Mouse (Mus musculus) MEL (cell line): ENCODE results near the gene Mpzl3. TPM values are rescaled to one million over a fixed set of nuclear protein-coding genes. Genes with fewer than 3 reads are reported as not detected.

Source experiments
- DNase-seq: peaks from one replicate; pipeline ENCODE4 v3.0.0; 2011; ENCODE audit warnings: low read depth, low spot score
- H3K27ac ChIP-seq: 2 replicates; pipeline ENCODE4 v1.5.1; 2012; ENCODE audit warnings: low read depth, mild to moderate bottlenecking, control low read depth, low read length, moderate library complexity; ENCODE audit not compliant: control insufficient read depth
- H3K27me3 ChIP-seq, 2 experiments: fragments of 150-350 bp in 1 of 2; sonication (generic) in 1 of 2; 2 replicates each; pipeline ENCODE4 v1.6.1; 2012; ENCODE audit warnings: low read length in 2 of 2, mild to moderate bottlenecking in 2 of 2, improper control_type of control experiment in 1 of 2, moderate library complexity in 1 of 2; ENCODE audit not compliant: insufficient read depth in 2 of 2, control insufficient read depth in 1 of 2
- H3K36me3 ChIP-seq, 2 experiments: 2 replicates each; pipeline ENCODE4 v1.6.1; 2012 to 2014; ENCODE audit warnings: low read length in 2 of 2, improper control_type of control experiment in 1 of 2, inconsistent platforms in 1 of 2, mild to moderate bottlenecking in 1 of 2; ENCODE audit not compliant: insufficient read depth in 2 of 2, control insufficient read depth in 1 of 2
- H3K4me1 ChIP-seq, 2 experiments: fragments of 150-350 bp in 1 of 2; sonication (generic) in 1 of 2; 2 replicates each; pipeline ENCODE4 v1.6.1; 2012; ENCODE audit warnings: low read length in 2 of 2, improper control_type of control experiment in 1 of 2, mild to moderate bottlenecking in 1 of 2; ENCODE audit not compliant: insufficient read depth in 2 of 2, control insufficient read depth in 1 of 2
- H3K4me3 ChIP-seq, 2 experiments: fragments of 150-350 bp in 1 of 2; sonication (generic) in 1 of 2; 2 replicates each; pipeline ENCODE4 v1.5.1; 2012; ENCODE audit warnings: low read depth in 2 of 2, low read length in 2 of 2, mild to moderate bottlenecking in 2 of 2, moderate library complexity in 2 of 2, control low read depth in 1 of 2, improper control_type of control experiment in 1 of 2; ENCODE audit not compliant: control insufficient read depth in 1 of 2, insufficient read depth in 1 of 2
- H3K79me2 ChIP-seq: 2 replicates; pipeline ENCODE4 v1.6.1; 2012; ENCODE audit warnings: mild to moderate bottlenecking, low read length, moderate library complexity; ENCODE audit not compliant: control insufficient read depth, poor library complexity, insufficient read depth
- H3K9ac ChIP-seq: 2 replicates; pipeline ENCODE4 v1.6.1; 2012; ENCODE audit warnings: low read depth, mild to moderate bottlenecking, control low read depth, low read length, moderate library complexity; ENCODE audit not compliant: control insufficient read depth, poor library complexity, severe bottlenecking
- H3K9me3 ChIP-seq: fragments of 150-350 bp; sonication (generic); replicated peaks from 2 replicates; pipeline ENCODE4 v1.6.1; 2012; ENCODE audit warnings: mild to moderate bottlenecking, low read length, improper control_type of control experiment, moderate library complexity; ENCODE audit not compliant: insufficient read depth
- BHLHE40 ChIP-seq: IDR thresholded peaks from 2 replicates; pipeline ENCODE4 v1.6.1; 2012; ENCODE audit warnings: low read depth, mild to moderate bottlenecking, inconsistent platforms, low read length, improper control_type of control experiment, borderline replicate concordance
- CHD1 ChIP-seq: IDR thresholded peaks from 2 replicates; pipeline ENCODE4 v1.6.1; 2012; ENCODE audit warnings: low read depth, mild to moderate bottlenecking, inconsistent platforms, low read length, improper control_type of control experiment
- CHD2 ChIP-seq: IDR thresholded peaks from 2 replicates; pipeline ENCODE4 v1.6.1; 2011; ENCODE audit warnings: low read length, improper control_type of control experiment
- E2F4 ChIP-seq: IDR thresholded peaks from 2 replicates; pipeline ENCODE4 v1.6.1; 2011; ENCODE audit warnings: low read depth, low read length, improper control_type of control experiment, borderline replicate concordance
- ELF1 ChIP-seq: IDR thresholded peaks from 2 replicates; pipeline ENCODE4 v1.6.1; 2014; ENCODE audit warnings: low read depth, mild to moderate bottlenecking, inconsistent platforms, low read length, improper control_type of control experiment, moderate library complexity
- EP300 ChIP-seq, 2 experiments: IDR thresholded peaks; 2 replicates each; pipeline ENCODE4 v1.6.1; 2011; ENCODE audit warnings: improper control_type of control experiment in 2 of 2, low read length in 2 of 2, low read depth in 1 of 2, mild to moderate bottlenecking in 1 of 2
- GABPA ChIP-seq: IDR thresholded peaks from 2 replicates; pipeline ENCODE4 v1.6.1; 2012; ENCODE audit warnings: low read depth, mild to moderate bottlenecking, inconsistent platforms, low read length, improper control_type of control experiment, moderate library complexity
- GATA1 ChIP-seq: IDR thresholded peaks from 2 replicates; pipeline ENCODE4 v1.6.1; 2011; ENCODE audit warnings: low read depth, low read length, improper control_type of control experiment
- KAT2A ChIP-seq: conservative IDR thresholded peaks from 2 replicates; pipeline ENCODE4 v1.6.1; 2012; ENCODE audit warnings: low read depth, low read length, improper control_type of control experiment, inconsistent platforms
- MAX ChIP-seq: IDR thresholded peaks from 2 replicates; pipeline ENCODE4 v1.6.1; 2011; ENCODE audit warnings: low read length, improper control_type of control experiment
- MYC ChIP-seq: IDR thresholded peaks from 2 replicates; pipeline ENCODE4 v1.6.1; 2011; ENCODE audit warnings: low read depth, mild to moderate bottlenecking, low read length, improper control_type of control experiment, moderate library complexity
- NELFE ChIP-seq: IDR thresholded peaks from 2 replicates; pipeline ENCODE4 v1.6.1; 2011; ENCODE audit warnings: low read depth, low read length, improper control_type of control experiment
- POLR2A ChIP-seq, 2 experiments: IDR thresholded peaks; 2 replicates each; pipeline ENCODE4 v1.6.1; 2011 to 2012; ENCODE audit warnings: low read length in 2 of 2, mild to moderate bottlenecking in 2 of 2, control low read depth in 1 of 2, improper control_type of control experiment in 1 of 2, low read depth in 1 of 2, moderate library complexity in 1 of 2; ENCODE audit not compliant: control insufficient read depth in 1 of 2, insufficient read depth in 1 of 2, poor library complexity in 1 of 2
- RAD21 ChIP-seq: IDR thresholded peaks from 2 replicates; pipeline ENCODE4 v1.6.1; 2011; ENCODE audit warnings: mild to moderate bottlenecking, low read depth, low read length, improper control_type of control experiment
- RCOR1 ChIP-seq: IDR thresholded peaks from 2 replicates; pipeline ENCODE4 v1.6.1; 2012; ENCODE audit warnings: low read depth, mild to moderate bottlenecking, inconsistent platforms, low read length, improper control_type of control experiment
- SMC3 ChIP-seq: IDR thresholded peaks from 2 replicates; pipeline ENCODE4 v1.6.1; 2011; ENCODE audit warnings: low read depth, low read length, improper control_type of control experiment
- TBP ChIP-seq: IDR thresholded peaks from 2 replicates; pipeline ENCODE4 v1.8.0; 2011; ENCODE audit warnings: low read depth, low read length, improper control_type of control experiment
- TCF12 ChIP-seq: IDR thresholded peaks from 2 replicates; pipeline ENCODE4 v1.6.1; 2014; ENCODE audit warnings: low read depth, mild to moderate bottlenecking, inconsistent platforms, low read length, improper control_type of control experiment, moderate library complexity
- UBTF ChIP-seq: IDR thresholded peaks from 2 replicates; pipeline ENCODE4 v1.6.1; 2012; ENCODE audit warnings: low read depth, mild to moderate bottlenecking, inconsistent platforms, low read length, improper control_type of control experiment, moderate library complexity, borderline replicate concordance; ENCODE audit not compliant: insufficient read depth
- ZKSCAN1 ChIP-seq: IDR thresholded peaks from 2 replicates; pipeline ENCODE4 v1.6.1; 2012; ENCODE audit warnings: low read depth, mild to moderate bottlenecking, inconsistent platforms, low read length, improper control_type of control experiment, moderate library complexity
- ZMIZ1 ChIP-seq: IDR thresholded peaks from 2 replicates; pipeline ENCODE4 v1.6.1; 2012; ENCODE audit warnings: low read depth, mild to moderate bottlenecking, inconsistent platforms, low read length, improper control_type of control experiment, moderate library complexity
- polyA plus RNA-seq, 2 experiments: library from polyadenylated mRNA; stranded (reverse) in 1 of 2; unstranded in 1 of 2; fragments of >175 nt in 1 of 2; fragments of >200 nt in 1 of 2; gene quantifications; 2 replicates each; pipeline versions ENCODE4 v1.2.1 to v1.2.4; 2012; ENCODE audit warnings: low replicate concordance in 2 of 2, low read depth in 1 of 2; ENCODE audit not compliant: insufficient read length in 2 of 2, insufficient read depth in 1 of 2, missing spikeins in 1 of 2
- total RNA-seq: library from RNA; depleted of rRNA; stranded (reverse); fragments of 300-350 nt; gene quantifications from 2 replicates; pipeline ENCODE4 v1.2.3, GENCODE M21; 2012

The Mpzl3 gene
- total and polyA plus RNA-seq, 3 experiments: not detected

- no peak for DNase-seq
Observed at GRCm38 (mm10) chr9:45062677-45063076, 7.7 kb downstream of the Mpzl3 start.

GRCm38 (mm10) chr9:45064421-45064820, 9.4 kb downstream of the Mpzl3 start:
- Histone ChIP-seq H3K4me3 (no peak overlapping the region), H3K79me2 (no peaks in the 10 kb centered on the region), H3K36me3 (no peaks in the 10 kb centered on the region), H3K9ac (no peak overlapping the region), H3K27ac (no peak overlapping the region), H3K27me3 (peaks cover 25 to 40% of the 10 kb centered on the region in 2 experiments), H3K4me1 (no peaks in the 10 kb centered on the region), H3K9me3 (no peaks in the 10 kb centered on the region)
- TF ChIP-seq RAD21 (no peak), POLR2A (IDR thresholded peaks at IDR 0.05; ENCODE audit: control insufficient read depth in 1 of 2, insufficient read depth in 1 of 2, low read depth in 1 of 2, low read length in 2 of 2, poor library complexity in 1 of 2) (no peak), SMC3 (no peak), EP300 (IDR thresholded peaks at IDR 0.05; ENCODE audit: low read depth in 1 of 2, low read length in 2 of 2) (no peak), GATA1 (no peak), BHLHE40 (no peak), UBTF (no peak), ELF1 (no peak), KAT2A (no peak)
- DNase-seq: no peak

More at GRCm38 (mm10) chr9:45062677-45063076, 7.7 kb downstream of the Mpzl3 start:
- TF ChIP-seq CHD1 (no peak), RAD21 (no peak), MAX (no peak), TBP (no peak), E2F4 (no peak), ZKSCAN1 (no peak), CHD2 (no peak), EP300 (IDR thresholded peaks at IDR 0.05; ENCODE audit: low read depth in 1 of 2, low read length in 2 of 2) (no peak), RCOR1 (no peak), NELFE (no peak), ZMIZ1 (no peak), POLR2A (IDR thresholded peaks at IDR 0.05; ENCODE audit: control insufficient read depth in 1 of 2, insufficient read depth in 1 of 2, low read depth in 1 of 2, low read length in 2 of 2, poor library complexity in 1 of 2) (no peak), TCF12 (no peak), GABPA (no peak), MYC (no peak)
- no peaks in the 10 kb centered on the region for H3K36me3 ChIP-seq
- peaks cover 28 to 43% of the 10 kb centered on the region in 2 experiments for H3K27me3 ChIP-seq
- H3K4me1 ChIP-seq: no peaks in the 10 kb centered on the region
- no peak overlapping the region for H3K27ac ChIP-seq
- H3K9ac ChIP-seq: no peak overlapping the region
- H3K4me3 ChIP-seq: no peak overlapping the region
- no peaks in the 10 kb centered on the region for H3K9me3 ChIP-seq
- no peaks in the 10 kb centered on the region for H3K79me2 ChIP-seq
